Mouse (Mus musculus): ENCODE results near the gene Sh3glb2.

Gene Sh3glb2

DNA sequence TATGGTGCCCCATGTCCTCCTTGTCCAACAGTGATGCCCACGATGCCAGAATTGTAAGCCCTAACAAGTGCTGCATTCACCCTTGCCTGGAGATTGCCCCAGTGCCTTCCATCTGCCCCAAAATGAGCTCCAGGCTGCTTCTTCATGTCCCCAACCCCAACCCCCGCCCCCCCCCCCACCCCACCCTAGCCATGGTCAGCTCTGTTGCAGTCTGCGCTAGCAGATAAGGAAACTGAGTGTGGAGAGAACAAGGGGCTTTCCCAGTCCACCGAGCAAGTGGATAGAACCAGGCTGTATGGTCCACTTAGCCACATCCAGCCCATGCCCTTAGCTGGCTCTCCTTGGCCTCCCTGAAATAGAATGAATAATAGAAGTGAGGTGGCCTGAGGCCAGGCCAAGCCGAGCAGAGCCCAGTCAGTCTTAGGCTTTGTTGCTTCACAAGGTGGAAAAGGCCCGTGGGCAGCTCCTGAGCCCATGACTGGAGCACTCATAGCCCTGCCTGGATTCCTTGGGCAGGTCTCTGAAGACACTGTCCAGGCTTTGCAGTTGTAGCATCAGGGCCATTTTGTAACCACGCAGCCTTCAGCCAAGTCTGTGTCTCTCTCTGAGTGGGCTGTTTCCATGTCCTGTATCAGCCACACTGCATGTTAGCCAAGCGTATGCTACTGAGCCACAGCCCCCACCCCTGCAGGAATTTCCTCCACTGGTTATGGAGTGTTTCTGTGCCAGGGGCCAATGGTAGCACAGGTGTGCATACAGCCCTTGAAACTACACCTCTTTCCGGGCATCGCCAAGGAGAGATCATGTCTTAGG, 21.6 kb upstream of the Sh3glb2 start:
- DNase-seq (ENCODE audit: low spot score), result no peak

- no peak for DNase-seq (ENCODE audit: low spot score)
Measured at GRCm38 (mm10) chr2:30379307-30379706, 20.2 kb upstream of the Sh3glb2 start.

DNA sequence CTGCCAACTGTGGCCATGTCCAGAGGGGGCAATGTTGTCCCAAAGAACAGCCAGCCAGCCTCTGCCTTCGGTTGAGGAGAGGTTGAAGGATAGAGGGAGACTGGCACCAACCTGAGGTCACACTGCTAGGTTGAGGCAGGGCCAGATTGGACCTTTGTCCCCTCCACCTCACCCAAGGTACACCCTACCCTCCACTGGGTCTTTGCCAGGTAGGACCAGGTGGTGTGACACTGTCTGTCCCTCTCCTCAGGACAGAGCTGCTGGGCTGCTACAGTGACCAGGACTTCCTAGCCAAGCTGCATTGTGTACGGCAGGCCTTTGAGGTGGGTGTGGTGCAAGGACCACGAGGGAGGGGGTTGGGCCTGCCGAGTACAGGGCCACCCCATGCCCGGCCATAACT, 18.6 kb upstream of the Sh3glb2 start:
- DNase-seq (ENCODE audit: low spot score), result no peak

DNA sequence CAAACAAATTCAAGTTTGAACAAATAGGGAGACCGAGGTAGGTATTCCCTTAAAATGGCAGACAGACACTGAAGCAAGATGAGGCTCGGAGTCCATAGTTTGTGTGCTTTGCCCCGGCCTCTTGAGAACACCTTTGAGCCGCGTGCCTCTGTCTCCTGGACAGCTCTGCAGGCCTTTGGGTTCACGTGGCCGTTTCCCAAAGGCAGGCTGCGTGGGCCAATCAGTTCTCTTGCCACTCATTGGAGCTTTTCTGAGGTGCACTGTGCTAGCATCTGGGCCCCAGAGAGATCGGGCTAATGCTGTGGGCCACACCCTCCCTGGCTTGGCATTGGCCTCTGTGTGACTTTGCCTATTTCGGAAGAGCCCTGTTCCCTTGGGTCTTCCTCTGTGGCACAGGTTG, 16.8 kb upstream of the Sh3glb2 start:
- DNase-seq (ENCODE audit: low spot score), result no peak

DNA sequence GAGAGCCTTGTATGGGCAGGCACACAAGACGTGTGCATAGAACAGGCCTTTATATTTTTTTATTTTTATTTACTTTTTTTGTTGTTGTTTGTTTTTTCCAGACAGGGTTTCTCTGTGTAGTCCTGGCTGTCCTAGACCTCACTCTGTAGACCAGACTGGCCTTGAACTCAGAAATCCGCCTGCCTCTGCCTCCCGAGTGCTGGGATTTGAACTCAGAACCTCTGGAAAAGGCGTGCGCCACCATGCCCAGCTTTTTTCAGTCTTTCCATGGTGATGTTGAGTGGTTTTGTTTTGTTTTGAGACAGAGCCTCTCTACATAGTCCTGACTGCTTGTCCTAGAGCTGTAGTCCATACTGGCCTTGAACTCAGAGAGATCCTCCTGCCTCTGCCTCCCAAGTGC, 13.6 kb upstream of the Sh3glb2 start:
- no peak for DNase-seq (ENCODE audit: low spot score)

GRCm38 (mm10) chr2:30371544-30371943, 12.4 kb upstream of the Sh3glb2 start:
- DNase-seq (ENCODE audit: low spot score), result no peak

GRCm38 (mm10) chr2:30366203-30366602, 7.1 kb upstream of the Sh3glb2 start:
- no peak for DNase-seq (ENCODE audit: low spot score)

GRCm38 (mm10) chr2:30365281-30366069, 6.3 kb upstream of the Sh3glb2 start:
- no peak for DNase-seq (ENCODE audit: low spot score)

GRCm38 (mm10) chr2:30363773-30364650, 4.9 kb upstream of the Sh3glb2 start, which contains the start of gene Miga2:
Gene Miga2, plus strand, starts transcription at chr2:30364233.
- DNase-seq (ENCODE audit: low spot score), result peak; percentile 94

DNA sequence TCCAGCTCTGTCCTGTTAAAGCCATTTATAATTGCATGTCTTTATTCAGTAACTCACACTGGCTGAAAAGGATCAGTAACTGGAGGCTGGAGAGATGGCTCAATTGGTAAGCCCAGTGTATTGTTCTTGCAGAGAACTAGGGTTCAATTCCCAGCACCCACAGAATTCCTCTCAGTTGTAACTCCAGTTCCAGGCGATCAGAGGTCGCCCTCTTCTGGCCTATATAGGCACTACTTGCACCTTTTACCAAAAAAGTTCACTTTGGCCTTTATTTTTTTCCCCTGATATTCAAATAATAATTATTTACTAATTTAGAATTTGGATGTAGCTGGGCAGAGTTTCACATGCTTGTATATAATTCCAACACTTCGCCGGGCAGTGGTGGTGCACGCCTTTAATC, 3.7 kb upstream of the Sh3glb2 start:
- no peak for DNase-seq (ENCODE audit: low spot score)

DNA sequence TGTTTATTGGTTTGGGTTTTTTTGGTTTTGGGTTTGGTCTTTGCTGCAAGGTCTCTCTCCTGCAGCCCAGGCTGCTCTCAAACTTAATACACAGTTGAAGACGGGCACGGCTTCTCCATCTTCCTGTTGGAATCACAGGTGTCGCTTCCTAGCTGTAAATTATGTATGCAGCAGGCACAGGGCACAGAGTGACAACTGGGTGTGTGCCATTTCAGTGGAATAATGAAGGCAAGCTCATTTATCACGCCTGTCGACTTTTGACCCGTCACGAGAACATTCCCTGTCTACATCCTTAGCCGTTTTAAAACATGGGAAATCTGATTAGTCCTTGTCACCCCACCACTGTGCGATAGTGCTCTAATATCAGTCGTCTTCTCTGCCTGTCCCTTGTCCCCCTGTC, 1.5 kb upstream of the Sh3glb2 start:
- DNase-seq (ENCODE audit: low spot score), result no peak

DNA sequence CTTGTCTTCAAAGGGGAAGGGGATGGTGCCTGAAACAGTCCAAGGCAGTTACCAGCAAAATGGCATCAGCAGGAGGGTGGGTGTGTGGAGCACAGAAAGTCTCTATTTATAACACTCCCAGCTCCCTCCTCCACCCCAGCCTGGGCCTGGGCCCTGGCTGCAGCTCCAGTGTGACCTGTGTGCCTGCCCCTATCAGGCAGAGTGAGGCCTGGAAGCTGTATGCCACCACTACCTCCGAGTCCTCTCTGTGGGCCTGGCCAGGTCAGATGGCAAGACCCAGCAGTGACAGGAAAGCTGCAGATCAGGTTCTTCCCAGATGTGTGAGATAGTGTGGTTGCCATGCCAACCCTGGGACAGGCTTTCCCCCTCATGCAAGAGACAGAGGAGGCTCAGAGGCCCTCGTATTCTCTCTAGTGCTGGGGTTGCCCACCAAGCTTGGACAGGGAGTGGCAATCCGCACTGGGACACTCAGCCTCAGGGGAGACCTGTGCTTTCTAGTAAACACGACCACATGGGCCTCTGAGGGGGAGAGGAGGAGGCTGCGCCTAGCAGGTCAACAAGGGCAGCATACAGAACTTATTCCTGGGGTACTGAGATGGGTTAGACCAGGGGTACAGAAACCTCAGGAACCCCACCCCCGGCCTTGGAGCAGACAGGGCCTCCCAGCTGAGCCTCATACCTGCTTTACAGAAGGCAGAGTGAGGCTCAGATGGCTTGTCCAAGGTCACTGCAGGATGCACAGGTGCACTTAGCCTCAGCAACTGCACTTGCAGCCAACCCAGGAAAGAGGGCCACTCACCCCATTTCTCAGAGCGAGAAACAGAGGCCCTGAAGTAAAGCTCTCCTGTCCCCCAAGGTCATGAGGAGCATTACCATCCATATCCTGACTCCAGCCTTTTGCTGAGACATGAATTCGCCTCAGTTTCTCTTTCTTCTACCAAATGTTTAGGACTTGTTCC, 1.3 kb downstream of the Sh3glb2 start:
- DNase-seq (ENCODE audit: low spot score), result no peak

- DNase-seq (ENCODE audit: low spot score), result no peak
Measured at GRCm38 (mm10) chr2:30356906-30357305, 2.2 kb downstream of the Sh3glb2 start.

DNA sequence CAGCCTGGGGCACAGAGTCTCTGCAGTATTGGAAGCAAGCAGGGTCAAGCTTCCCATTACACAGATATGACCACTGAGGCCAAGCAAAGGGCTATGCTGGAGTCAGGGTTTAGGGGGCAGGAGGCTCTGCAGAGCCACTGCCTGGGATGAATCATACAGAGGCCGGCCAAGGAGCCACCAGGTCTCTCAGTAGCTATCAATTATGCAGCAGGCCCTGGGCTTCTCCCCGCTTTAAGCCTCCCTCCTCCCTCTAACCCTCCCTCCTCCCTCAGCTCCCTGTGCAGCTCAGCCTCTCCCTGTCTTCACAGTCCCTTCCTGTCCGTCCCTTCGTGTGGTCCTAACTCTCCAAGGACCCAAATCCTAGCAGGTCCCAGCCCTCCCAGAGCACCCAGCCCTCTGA, 2.9 kb downstream of the Sh3glb2 start:
- no peak for DNase-seq (ENCODE audit: low spot score)

DNA sequence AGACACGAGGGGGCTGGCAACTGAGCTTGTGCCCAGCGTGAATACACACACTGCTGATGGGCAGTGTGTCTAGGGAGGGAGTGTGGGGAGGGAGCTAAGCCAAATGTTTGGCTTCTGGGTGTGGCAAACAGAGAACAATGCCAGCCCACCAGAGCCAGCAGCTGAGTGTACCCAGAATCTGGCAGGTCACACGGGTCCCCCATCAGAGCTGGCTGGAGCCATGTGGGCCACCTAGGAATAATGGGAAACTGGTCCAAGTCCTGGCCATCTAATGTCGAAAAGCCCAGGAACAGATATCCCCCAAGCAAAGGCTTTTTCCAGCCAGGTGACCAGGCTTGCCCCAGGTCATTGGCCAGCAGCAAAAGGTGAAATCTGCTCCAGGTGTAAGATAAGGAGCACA, 3.3 kb downstream of the Sh3glb2 start:
- no peak for DNase-seq (ENCODE audit: low spot score)

DNA sequence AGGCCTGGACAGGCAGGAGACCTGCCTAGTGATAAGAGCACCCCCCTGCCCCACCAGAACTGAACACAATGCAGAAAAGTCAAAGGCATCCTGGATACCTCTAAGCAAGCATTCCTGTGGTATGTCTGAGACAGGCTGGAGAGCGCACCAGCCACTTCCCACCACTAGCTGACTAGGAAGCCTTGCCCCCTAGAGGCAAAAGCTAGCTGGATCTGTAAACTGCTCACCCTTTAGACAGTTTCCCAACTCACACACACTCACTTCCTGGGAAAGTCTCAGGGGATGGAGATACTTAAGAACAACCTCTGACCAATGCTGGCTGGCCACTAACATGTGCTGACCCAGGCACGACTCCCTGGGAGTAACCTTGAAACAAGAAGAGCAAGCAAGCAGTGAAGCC, 8.0 kb downstream of the Sh3glb2 start:
- no peak for DNase-seq (ENCODE audit: low spot score)

GRCm38 (mm10) chr2:30349196-30349595, 9.9 kb downstream of the Sh3glb2 start:
- no peak for DNase-seq (ENCODE audit: low spot score)

- no peak for DNase-seq (ENCODE audit: low spot score)
Measured at GRCm38 (mm10) chr2:30345971-30346676, 13.0 kb downstream of the Sh3glb2 start.

DNA sequence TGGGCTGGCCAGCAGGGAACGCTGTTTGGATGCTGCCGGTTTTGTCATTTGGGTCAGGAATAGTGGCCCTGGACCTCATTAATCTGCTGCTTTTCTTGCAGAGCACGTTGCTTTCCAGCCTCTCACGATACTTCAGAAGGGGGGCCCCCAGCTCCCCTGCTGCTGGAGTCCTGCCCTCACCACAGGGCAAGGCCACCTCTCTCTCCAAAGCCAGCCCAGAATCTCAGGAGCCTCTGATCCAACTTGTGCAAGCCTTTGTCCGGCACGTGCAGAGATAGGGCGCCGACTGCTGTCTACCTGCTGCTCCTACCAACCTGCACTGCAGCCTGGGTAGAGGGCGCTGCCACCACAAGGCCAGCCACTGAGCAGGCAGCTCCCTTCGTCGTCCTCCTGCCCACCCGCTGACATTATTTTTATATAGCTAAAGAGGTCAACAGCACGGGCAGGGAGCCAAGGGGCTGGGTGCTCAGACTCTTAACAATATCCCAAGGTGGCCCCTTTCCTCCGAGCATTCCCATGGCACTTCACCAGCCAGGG, 15.5 kb downstream of the Sh3glb2 start:
- DNase-seq (ENCODE audit: low spot score), result no peak

DNA sequence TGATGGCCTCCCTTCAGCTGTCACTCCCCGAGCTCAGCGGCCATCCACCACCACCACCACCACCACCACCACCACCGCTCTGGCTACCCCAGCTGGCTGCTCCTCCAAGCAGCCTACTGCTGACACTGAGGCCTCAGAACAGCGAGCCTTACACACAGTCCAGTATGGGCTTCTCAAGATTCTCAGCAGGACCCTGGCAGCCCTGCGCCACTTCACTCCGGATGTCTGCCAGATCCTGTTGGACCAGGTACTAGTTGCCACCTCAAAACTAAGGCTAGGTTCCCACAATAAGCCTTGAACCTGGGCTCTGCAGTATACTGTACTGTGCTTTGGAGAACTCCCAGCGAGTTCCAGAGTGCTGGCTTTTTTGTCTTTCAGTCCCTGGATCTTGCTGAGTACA, 16.6 kb downstream of the Sh3glb2 start:
- no peak for DNase-seq (ENCODE audit: low spot score)

All from urinary bladder, postnatal 10 days (tissue).